Mouse (Mus musculus): ENCODE data around the gene Taf1.

Taf1 gene

DNA sequence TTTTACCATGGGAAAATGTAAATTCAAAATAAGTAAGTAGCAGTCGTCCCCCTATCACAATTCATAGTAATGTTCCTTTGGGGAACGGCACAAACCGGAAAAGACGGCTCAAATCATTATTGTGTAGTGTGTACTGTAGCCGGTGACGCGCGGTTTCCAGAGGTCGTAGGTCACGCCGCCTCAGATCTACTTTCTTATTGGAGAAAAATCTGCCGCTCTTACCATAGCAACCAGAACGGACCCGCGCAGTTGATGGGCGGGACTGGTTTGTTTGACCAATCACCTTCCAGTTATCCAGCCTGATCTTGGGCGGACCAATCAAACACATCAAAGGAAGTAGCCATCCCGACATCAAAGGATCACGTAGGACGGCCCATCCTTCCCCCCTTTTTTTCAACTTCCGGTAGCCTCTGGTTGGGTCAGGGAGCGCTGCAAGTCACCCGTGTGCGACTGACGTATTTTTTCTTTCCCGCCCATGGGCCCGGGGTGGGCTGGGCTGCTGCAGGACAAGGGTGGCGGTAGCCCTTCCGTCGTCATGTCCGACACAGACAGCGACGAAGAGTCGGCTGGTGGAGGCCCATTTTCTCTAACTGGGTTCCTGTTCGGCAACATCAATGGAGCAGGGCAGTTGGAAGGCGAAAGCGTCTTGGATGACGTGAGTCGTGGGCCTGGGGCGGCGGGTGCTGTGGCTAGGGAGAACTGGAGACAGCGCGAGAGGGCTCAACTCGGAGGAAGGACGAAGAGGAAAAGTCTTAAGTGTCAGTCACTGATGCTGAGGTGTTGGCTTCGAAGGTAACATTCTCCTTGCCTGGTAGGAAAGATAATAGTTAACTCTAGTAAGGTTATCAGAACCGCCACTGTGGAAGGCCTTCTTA, at the start of gene Taf1:
TSS of gene Taf1 (plus strand) at position 388 of the 875 bp plus-strand sequence.
- peak; percentile 97 for DNase-seq

DNA sequence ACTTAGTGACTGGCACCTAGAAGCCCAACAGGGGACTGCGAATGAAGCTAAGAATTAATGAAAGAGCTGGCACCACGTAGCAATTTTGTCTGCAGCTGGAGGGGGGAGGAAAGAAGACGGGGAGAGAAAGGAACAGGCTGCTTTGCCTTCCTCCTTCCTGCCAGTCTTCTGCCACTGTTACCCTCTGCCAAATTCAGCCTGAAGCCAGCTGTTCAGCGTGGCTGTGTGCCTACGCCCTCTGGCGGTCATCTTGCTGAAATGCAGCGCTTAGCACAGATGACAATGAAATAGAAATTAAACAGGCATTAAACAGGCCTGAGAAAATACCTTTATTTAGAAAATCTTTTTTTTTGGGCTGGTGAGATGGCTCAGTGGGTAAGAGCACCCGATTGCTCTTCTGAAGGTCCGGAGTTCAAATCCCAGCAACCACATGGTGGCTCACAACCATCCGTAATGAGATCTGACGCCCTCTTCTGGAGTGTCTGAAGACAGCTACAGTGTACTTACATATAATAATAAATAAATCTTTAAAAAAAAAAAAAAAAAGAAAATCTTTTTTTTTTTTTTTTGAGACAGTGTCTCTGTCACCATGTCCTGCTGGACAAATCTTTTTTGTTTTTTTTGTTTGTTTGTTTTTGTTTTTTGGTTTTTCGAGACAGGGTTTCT, 45.9 kb upstream of the Taf1 start:
- DNase-seq: peak; percentile 73

DNA sequence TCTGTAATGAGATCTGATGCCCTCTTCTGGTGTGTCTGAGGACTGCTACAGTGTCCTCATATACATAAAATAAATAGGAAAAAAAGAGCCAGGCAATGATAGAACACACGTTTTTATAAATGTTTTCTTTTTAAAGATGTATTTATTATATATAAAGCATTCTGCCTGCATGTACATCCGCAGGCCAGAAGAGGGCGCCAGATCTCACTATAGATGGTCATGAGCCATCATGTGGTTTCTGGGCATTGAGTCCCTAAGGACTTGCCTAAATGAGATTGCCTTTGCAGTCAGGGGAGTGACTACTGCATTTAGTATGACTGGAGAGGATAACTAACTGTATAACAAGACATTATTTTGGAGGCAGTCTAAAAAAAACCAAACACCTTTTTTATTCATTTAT, 27.9 kb upstream of the Taf1 start:
- no peak for DNase-seq

DNA sequence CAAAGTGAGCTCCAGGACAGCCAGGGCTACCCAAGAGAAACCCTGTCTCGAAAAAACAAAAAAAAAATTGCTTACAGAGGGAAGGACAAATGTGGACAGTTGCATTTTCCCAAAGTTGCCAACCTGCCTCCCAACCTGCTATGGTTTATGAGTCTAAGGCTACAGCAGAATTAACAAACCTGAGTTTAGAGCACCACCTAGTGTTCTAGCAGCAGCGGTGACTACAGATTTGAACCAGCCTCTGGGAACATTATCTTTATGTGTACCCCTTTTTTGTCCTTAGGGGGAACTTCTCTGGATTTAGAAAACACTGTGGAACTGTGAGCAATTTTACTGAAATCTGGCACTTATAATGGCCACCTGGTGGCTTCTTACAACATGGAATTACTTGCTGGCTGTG, 16.8 kb upstream of the Taf1 start:
- DNase-seq: no peak

DNA sequence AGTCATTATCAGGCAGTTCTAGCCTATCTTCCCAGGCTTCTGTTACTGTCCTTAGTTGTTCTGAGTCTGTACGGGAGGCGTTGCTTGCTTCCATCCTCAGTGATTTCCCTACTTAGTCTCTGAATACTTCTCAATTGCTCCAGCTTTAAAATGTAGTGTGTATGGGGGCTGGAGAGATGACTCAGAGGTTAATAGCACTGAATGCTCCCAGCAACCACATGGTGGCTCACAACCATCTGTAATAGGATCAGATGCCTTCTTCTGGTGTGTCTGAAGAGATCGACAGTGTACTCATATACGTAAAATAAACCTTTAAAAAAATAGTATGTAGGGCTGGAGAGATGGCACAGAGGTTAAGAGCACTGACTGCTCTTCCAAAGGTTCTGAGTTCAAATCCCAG, 14.5 kb upstream of the Taf1 start:
- no peak for DNase-seq

DNA sequence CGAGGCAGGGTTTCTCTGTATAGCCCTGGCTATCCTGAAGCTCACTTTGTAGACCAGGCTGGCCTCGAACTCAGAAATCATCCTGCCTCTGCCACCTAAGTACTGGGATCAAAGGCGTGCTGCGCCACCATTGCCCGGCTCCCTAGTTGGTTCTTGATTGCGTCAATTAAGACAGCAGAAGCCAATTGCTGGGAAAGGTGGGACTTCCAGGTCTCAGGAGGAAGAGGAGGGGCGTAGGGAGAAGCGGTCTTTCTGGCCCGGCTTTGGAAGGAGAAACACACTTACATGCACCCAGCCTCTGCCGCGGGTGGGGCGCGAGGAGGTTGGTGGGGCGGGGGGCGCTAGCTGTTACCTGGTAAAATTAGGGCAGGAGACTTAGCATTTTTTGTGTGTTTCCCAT, 10.5 kb upstream of the Taf1 start:
- DNase-seq: no peak

DNA sequence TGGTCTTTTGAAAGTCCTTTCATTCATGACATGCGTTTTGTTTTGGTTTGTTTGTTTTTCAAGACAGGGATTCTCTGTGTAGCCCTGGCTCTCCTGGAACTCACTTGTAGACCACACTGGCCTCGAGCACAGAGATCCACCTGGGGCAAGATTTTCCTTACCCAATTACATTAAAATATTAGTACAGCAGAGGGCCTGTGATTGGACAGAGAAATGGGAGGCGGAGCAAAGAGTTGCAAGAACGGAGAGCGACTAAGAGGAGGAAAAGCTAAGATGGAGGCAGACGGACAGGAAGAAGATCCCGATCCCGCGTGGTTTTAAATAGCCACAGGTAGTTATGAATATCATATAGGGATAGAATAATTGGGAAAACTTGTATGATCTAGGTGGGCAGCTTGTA, 5.2 kb upstream of the Taf1 start:
- no peak for DNase-seq

DNA sequence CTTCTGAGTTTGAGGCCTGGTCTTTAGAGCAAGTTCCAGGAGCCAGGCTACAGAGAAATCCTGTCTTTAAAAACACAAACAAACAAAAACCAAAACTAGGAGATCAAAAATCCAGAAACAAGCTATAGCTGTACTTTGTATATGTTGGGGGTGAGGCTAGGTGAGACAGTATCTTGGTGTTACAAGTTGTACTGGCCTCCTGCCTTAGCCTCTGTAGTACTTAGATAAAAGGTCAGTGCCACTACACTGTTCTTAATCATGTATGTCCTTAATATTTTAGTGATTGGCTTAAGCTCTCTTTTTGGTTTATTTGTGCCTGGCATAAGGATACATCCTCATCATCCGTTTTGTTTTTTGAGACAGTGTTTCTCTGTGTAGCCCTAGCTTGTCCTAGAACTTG, 52.9 kb downstream of the Taf1 start:
- no peak for DNase-seq

DNA sequence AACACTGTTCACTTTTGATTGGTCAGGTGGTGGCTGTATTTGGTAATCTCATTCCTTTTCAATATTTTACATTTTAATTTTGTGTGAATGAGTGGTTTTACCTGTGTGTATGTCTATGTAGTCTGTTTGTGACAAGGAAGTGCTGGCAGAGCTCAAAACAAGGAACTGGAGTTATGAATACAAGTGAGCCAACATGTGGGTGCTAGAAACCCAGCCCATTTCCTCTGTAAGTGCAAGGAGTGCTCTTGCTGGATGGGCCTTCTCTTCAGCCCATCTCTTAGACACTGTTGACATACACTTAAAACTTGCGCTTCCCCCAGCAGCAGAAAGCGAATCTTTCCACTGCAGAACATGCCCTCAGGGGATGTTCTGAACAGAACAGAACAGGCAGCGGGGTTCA, 83.6 kb downstream of the Taf1 start:
- no peak for DNase-seq

DNA sequence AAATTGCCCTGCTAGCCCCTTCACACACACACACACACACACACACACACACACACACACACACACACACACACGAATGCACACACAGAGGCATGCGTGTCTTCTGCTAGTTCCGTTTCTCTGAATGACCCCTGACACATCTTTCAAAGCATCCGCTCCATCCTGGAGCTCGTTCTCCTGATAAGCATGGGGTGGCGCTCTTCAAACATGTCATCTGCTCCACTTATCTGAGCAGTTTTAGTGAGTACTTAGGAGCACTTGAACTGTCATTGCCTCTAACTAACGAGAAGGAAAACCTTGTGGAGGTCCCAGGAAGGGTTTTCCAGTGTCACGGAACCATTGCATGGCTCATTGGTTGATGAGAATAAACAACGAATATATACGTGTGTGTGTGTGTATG, 85.4 kb downstream of the Taf1 start:
- no peak for DNase-seq

DNA sequence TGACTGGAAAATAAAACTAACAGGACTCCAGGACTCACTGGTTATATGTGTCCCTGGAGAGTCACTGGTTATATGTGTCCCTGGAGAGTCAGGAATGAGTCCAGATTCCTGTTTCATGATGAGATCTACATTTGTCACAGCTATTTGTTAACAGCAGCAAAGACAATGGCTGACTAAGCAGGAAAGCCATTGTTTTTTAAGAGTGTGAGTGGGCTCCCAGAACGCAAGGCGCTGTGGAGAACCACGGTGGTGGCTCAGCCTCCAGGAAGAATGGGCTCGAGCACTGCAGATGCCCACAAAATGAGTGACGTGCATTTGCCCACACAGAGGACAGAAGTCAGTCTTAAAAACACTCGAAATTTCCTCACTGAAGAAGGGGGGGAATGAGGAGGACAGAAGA, 87.8 kb downstream of the Taf1 start:
- DNase-seq: no peak

DNA sequence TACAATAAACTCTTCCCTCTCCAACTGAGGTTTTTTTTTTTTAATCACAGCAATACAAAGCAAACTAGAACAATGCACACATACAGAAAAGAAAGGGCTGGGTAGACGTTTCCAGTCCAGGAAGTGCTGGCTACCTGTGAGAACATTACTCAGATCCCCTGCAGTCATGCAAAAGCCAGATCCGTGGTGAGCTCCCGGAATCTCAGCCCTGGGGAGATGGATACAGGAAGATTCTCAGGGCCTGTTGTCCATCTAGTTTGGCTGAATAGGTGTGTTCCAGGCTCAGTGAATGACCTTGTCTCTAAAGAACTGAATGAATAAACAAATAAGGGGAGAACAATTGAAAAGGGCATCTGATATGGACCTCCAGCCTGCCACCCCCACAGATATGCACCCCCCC, 90.0 kb downstream of the Taf1 start:
- no peak for DNase-seq

DNA sequence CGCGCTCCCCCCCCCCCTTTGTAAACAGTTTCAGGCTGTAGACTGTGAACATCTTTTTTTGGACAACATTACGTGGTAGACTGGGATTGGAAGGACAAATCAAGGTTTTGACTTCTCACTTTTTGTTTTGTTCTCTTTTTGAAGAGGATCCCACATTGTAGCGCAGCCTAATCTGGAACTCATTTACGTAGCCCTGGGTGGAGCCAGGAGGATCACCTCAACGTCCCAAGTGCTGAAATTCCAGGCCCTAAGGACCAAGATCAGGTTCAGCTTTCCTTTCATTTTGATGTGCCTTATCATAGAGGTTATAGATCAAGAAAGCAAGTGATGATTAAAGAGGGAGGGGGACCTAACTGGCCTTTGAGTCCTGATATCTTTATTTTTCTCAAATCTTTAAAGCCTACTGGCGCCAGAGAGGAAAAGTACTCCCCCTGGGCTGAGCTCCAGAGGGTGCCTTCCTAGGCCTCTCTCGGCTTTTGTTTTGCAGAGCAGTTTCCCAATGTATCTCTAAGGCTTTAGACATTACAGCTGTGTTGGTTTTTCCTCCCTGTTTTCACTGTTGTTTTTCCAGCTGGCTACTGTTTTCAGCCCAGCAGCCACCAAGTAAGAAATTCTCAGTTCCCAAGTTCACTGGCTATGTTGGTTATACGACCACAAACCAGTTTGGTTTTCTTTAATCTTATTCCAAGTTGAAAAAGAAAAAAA, 104.4 kb downstream of the Taf1 start:
- no peak for DNase-seq

DNA sequence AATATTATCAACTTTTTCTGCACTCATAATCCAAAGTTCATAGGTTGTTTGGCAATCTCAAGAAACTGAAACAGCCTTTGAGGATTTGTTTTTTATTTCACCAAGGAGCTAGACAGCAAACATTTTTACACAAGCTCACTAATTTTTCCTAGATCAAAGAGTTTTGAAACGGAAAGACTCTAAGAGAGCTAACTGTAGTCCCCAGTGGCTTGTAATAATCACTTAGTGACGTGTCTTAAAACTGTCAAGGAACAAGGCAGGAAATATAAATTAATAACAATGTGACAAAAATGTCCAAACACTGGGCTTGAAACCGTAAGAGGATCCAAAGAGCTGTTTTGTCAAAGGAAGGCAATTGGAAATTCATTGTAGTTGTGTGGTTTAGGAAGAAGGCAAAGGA, 106.3 kb downstream of the Taf1 start:
- DNase-seq: no peak

DNA sequence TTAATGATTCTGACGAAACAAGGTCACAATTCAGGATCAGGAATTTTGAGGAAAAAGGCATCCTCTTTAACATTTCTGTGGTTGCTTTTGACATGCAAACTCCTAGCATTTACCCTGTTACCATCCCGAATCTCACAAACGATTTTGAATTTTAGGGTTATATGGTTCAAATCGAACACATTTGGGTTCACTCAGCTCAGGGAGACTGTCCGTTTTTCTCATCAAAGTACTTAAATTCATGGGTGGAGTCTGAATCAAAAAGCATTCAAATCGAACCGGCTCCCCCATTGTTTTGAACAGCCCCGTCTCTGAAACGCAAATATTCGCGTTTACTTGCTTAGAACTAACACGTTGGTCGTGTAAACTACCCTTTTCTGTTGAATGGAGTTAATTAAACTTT, 106.8 kb downstream of the Taf1 start:
- peak; percentile 10 for DNase-seq

DNA sequence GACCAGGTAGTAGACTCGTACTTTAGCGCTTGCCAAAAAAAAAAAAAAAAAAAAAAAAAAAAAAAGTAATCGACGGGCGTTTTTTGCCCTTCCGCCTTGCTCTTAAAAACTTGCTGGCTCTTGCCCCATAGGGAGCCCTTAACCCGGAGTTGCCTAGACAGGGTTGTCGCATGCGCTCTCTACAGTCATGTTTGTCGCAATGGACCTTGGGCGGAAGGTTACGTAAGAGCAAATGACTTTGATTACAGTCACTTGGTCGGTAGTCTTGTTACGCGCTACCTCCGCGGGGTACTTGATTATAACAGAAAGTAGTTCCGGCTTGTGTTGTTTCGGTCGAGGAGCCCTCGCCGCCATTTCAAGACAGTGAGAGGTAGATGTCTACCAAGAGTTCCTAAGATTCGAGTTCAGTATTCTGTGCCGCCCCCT, 107.2 kb downstream of the Taf1 start, which contains the start of gene Ogt:
TSS of gene Ogt (plus strand) at position 320 of the 426 bp plus-strand sequence.
- DNase-seq: peak; percentile 90

DNA sequence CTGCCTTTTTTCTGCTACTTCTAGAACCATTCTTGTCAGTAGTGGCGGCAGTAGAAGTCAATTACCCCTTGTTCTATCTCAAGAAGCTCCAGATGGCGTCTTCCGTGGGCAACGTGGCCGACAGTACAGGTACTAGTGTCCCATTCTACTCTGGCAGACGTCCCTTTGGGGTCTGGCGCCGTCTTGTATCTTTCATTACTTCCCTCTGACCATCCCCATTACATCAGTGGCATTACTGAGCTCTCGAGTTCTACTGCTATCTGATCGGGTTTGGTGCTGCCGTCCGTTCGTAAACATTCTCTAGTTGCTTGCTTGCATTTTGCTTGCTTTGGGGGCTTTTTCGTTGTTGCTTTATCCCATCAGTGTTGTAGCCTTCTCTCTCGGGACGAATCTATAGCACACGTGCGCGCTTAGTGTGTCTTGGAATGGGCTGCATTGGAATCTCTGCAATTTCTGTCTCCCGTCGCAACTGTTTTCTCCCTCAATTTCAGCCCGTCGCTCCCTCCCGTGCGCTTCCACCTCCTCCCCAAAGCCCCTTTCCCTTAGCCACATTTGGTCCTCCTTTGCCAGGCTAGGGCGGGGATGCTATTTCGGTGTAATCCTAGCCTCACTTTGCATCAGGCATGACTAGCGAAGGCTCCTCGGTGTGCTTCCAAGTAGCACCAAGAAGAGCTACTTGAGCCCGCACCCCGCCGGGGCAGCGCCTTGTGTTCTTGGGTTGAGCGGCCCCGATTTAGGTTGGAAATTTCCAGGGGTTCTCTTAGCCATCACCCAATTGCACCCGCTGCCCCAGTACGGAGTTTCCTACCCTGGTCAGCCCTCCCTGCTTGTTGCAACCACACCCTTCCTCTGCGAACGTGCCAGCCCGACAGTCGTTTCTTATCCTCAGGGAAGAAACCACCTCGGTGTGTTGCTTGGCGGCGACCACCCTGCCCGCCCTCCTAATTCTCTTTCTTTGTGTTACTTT, 107.9 kb downstream of the Taf1 start:
- peak; percentile 36 for DNase-seq

DNA sequence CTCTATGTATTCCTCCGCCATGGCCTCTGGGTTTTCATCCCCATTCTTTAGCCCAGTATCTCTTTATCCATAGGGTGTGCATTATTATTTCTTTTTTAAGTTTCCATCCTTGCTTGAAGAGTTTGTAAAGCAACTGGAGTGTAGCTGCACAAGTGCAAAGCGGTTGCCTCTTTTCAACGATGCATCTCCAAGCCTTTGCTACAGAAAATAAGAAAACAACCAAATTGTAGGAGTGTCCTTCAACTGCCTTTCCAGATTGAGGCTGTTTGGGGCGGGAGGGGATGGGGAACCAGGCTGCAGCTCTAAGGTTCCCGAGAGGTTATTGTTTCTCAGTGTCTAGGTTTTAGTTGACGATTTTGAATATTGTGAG, 108.6 kb downstream of the Taf1 start:
- DNase-seq: no peak

DNA sequence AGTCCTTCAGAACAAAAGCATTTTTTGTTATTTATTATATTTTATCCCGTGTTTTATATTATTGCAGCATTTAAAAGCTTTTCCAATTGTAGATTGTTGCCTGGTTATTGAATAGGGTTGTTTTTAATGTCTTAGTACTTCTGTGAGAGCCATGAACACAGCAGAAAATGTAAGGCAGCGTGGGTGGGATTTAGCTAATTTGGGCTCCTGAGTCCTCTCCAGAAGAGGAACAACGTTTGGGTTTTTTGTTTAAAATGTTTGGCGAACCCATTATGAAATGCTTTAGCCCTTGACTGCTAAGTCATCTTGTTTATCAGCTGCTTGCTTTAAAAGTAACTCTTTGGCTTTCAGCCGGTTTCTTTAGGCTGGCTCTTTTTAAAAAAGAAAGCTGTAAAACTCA, 109.6 kb downstream of the Taf1 start:
- no peak for DNase-seq

DNA sequence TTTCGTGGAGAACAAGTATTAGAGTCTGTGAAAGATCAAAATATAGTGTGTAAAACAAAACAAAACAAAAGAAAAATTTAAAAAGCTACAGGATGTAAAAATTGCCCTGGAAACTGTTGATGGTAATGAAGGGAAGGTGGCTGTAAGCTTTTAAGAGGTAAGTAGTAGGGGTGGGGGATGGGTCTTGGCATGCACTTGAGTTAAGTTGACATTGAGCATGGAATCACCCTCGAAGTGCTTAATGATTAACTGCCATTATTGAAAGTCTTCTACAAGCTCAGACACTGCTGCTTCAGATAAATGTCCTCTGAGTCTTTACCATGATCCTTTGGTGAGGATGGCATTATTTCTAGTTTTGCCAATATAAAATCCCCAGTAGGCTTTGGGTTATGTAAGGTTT, 112.8 kb downstream of the Taf1 start:
- no peak for DNase-seq

DNA sequence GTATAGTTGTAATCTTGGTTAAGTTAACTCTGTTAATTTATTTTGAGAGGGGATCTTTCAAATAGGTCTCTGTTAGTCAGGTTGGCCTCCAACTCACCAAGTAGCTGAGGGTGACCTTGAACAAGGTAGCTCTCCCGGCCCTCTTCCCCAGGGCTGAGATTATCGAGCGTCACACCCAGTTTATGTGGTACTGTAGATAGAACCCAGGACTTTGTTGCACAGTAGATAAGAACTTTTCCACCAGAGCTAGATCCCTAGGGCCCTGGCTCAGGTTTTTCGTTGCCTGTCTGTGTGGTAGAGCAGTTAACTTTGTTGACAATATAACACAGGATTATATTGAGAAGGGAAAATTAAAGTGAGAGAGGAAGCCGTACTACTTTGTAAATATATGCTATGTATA, 114.1 kb downstream of the Taf1 start:
- no peak for DNase-seq
